In genomic region chr12:80518393-80518756, GRCm38 (mm10) we compare ENCODE assay signal across 9 mouse cellular contexts. TPM values are rescaled to one million over a fixed set of nuclear protein-coding genes. Genes with fewer than 3 reads are reported as not detected.
DNase-seq lines count a peak whose midpoint lies in the region; ATAC-seq lines count a peak whose summit lies in the region.
"Had no signal": no experiment of that assay in that cellular context is flagged by ENCODE, and none has a peak within 500 bp of the region (broad histone marks: within the 10 kb centered on the region; RNA-seq: fewer than 3 reads in every experiment).

No protein-coding gene starts in this region.

- no peaks in the 10 kb centered on the region for H3K36me3 ChIP-seq in neural tube, embryonic 11.5 days (ENCODE audit: control insufficient read depth, insufficient read depth, low read length)
- H3K36me3 ChIP-seq in midbrain, embryonic 10.5 days: 0 out of 2 replicates have a peak, but pooled peaks cover 6% of the 10 kb centered on the region

- peaks cover 8% of the 10 kb centered on the region; the same call in 1 of the 2 replicates for H3K4me1 ChIP-seq in neural tube, embryonic 11.5 days (ENCODE audit: control insufficient read depth, insufficient read depth, low read length)
- H3K4me1 ChIP-seq in midbrain, embryonic 10.5 days: peaks cover 49% of the 10 kb centered on the region

- peak overlapping the region; percentile 73 for H3K27ac ChIP-seq in neural tube, embryonic 11.5 days (ENCODE audit: low read depth, low read length)
- H3K27ac ChIP-seq in midbrain, embryonic 10.5 days (replicated peaks): peak overlapping the region; percentile 95

- peaks cover 20% of the 10 kb centered on the region for H3K27me3 ChIP-seq in neural tube, embryonic 11.5 days (ENCODE audit: control insufficient read depth, insufficient read depth, low read length)
- H3K27me3 ChIP-seq in midbrain, embryonic 10.5 days (ENCODE audit: low read depth, poor library complexity, severe bottlenecking): peaks cover 69% of the 10 kb centered on the region

- peak overlapping the region; percentile 77 for H3K4me3 ChIP-seq in neural tube, embryonic 11.5 days (ENCODE audit: low read depth, low read length)
- peak overlapping the region; percentile 81 for H3K4me3 ChIP-seq in midbrain, embryonic 10.5 days
- H3K4me3 ChIP-seq: erythroblast, embryonic 14.5 days had no signal

- H3K4me2 ChIP-seq in neural tube, embryonic 11.5 days (ENCODE audit: low read depth): peak overlapping the region; percentile 81

- H3K9ac ChIP-seq in neural tube, embryonic 11.5 days (ENCODE audit: low read length): peak overlapping the region; percentile 70

- DNase-seq in cerebellum, postnatal 4 days (ENCODE audit: low spot score in 2 of 2): no peak
- DNase-seq in neural tube, embryonic 11.5 days (ENCODE audit: low spot score): peak; percentile 60
- DNase-seq in neural tube, embryonic 10.5 days (ENCODE audit: extremely low spot score, low spot score): no peak
- DNase-seq in forelimb bud, embryonic 11.5 days (ENCODE audit: low read depth, low spot score): peak; percentile 25
- DNase-seq in midbrain, embryonic 10.5 days (ENCODE audit: low spot score): no peak
- no peak for DNase-seq in natural killer cell, adult 2 months (ENCODE audit: low spot score in 2 of 2)
- DNase-seq in layer of hippocampus, adult 8-10 months (ENCODE audit: low spot score in 2 of 2): no peak

- no peaks in the 10 kb centered on the region for H3K9me3 ChIP-seq in neural tube, embryonic 11.5 days (ENCODE audit: control insufficient read depth, low read length)
- H3K9me3 ChIP-seq in midbrain, embryonic 10.5 days (replicated peaks): no peaks in the 10 kb centered on the region

- WGBS in neural tube, embryonic 11.5 days: under 1% methylated on average over 25 of the region's 25 CpGs
- WGBS in midbrain, embryonic 10.5 days: under 1% methylated on average over 25 of the region's 25 CpGs

- ATAC-seq in cerebellum, adult (ENCODE audit: insufficient number of reproducible peaks, low FRiP score, low TSS enrichment): peak; percentile 47
- ATAC-seq in neural tube, embryonic 11.5 days (ENCODE audit: insufficient read depth, low FRiP score, low TSS enrichment): peak; percentile 41

RNA-seq across cellular contexts. Expression of gene Galnt16, which starts 0.3 kb away (rescaled TPM):
- polyA plus RNA-seq in neural tube, embryonic 11.5 days (2014; fragmentation: Nextera tagmentation; extraction: Ambion mirVana): 7.5 and 10.3 TPM in 2 replicates
- 28.4 and 31.6 TPM in 2 replicates for polyA plus RNA-seq in midbrain, embryonic 10.5 days (2016; fragmentation: Nextera tagmentation; extraction: Ambion mirVana)
- total RNA-seq in layer of hippocampus, adult 8-10 months (2022): 100 to 1,000 TPM; 164 to 194 (median 183) TPM

RNA-seq across cellular contexts. Expression of gene Exd2, which starts 55.5 kb away (rescaled TPM):
- 39.2 and 42.8 TPM in 2 replicates for polyA plus RNA-seq in neural tube, embryonic 11.5 days (2014; fragmentation: Nextera tagmentation; extraction: Ambion mirVana)
- polyA plus RNA-seq in midbrain, embryonic 10.5 days (2016; fragmentation: Nextera tagmentation; extraction: Ambion mirVana): 39.0 and 44.1 TPM in 2 replicates
- total RNA-seq in layer of hippocampus, adult 8-10 months (2022): 100 to 1,000 TPM in 2 of 4 experiments, 10 to 100 TPM in 2; 86.5 to 127 (median 106) TPM

Comparison
In these comparisons a context has a peak if more than half of its experiments do, and no peak if none do; other contexts are left out.
1. DNase-seq: peak in neural tube, embryonic 11.5 days (single experiment) and forelimb bud, embryonic 11.5 days (single experiment); none in cerebellum, postnatal 4 days (0 of 2), neural tube, embryonic 10.5 days (single experiment), midbrain, embryonic 10.5 days (single experiment), natural killer cell, adult 2 months (0 of 2) and layer of hippocampus, adult 8-10 months (0 of 2).